In genomic region chr10:99286787-99287186, GRCm38 (mm10) we compare ENCODE assay signal across 8 mouse cellular contexts. TPM values are rescaled to one million over a fixed set of nuclear protein-coding genes. Genes with fewer than 3 reads are reported as not detected.
A peak's percentile ranks its signal among the peaks of the same experiment; 100 is the strongest.
DNase-seq lines count a peak whose midpoint lies in the region; ATAC-seq and TF ChIP-seq lines count a peak whose summit lies in the region.

No protein-coding gene starts in this region.

- DNase-seq in adrenal gland, postnatal 14 days = peak; percentile 35
- DNase-seq in adrenal gland, adult 18-20 months (ENCODE audit: low spot score in 2 of 2) = no peak
- peak; percentile 29 for DNase-seq in brain, embryonic 14.5 days (ENCODE audit: low read depth)
- no peak for DNase-seq in limb, embryonic 10.5 days (ENCODE audit: low spot score)
- DNase-seq in left cerebral cortex, adult 11 months (ENCODE audit: low spot score) = no peak
- no peak for DNase-seq in right cerebral cortex, adult 18-20 months

- H3K9ac ChIP-seq in forebrain, embryonic 16.5 days (replicated peaks; ENCODE audit: low read depth, low read length) = no peak overlapping the region
- no peak overlapping the region for H3K9ac ChIP-seq in neural tube, embryonic 14.5 days (replicated peaks; ENCODE audit: low read depth, low read length)

- WGBS in forebrain, embryonic 16.5 days = 11% methylated on average over 17 of the region's 17 CpGs
- WGBS in limb, embryonic 10.5 days = 8% methylated on average over 17 of the region's 17 CpGs
- WGBS in neural tube, embryonic 14.5 days = 7% methylated on average over 17 of the region's 17 CpGs

- H3K27me3 ChIP-seq in forebrain, embryonic 16.5 days (replicated peaks; ENCODE audit: control insufficient read depth, insufficient read depth, low read length) = no peaks in the 10 kb centered on the region
- H3K27me3 ChIP-seq in limb, embryonic 10.5 days (ENCODE audit: low read depth, poor library complexity, severe bottlenecking) = no peaks in the 10 kb centered on the region
- no peaks in the 10 kb centered on the region for H3K27me3 ChIP-seq in neural tube, embryonic 14.5 days (ENCODE audit: control insufficient read depth, insufficient read depth, low read length)

- no peaks in the 10 kb centered on the region for H3K4me1 ChIP-seq in forebrain, embryonic 16.5 days (replicated peaks; ENCODE audit: control insufficient read depth, insufficient read depth, low read length)
- H3K4me1 ChIP-seq in limb, embryonic 10.5 days = peaks cover 60% of the 10 kb centered on the region
- H3K4me1 ChIP-seq in neural tube, embryonic 14.5 days (ENCODE audit: control insufficient read depth, insufficient read depth, low read length) = no peaks in the 10 kb centered on the region

- H3K4me2 ChIP-seq in forebrain, embryonic 16.5 days (ENCODE audit: low read length) = peak overlapping the region; percentile 34; the same call in 1 of the 2 replicates
- H3K4me2 ChIP-seq in neural tube, embryonic 14.5 days (ENCODE audit: low read depth, low read length) = peak overlapping the region; percentile 35

- H3K9me3 ChIP-seq in forebrain, embryonic 16.5 days (ENCODE audit: control insufficient read depth, low read length) = no peaks in the 10 kb centered on the region
- H3K9me3 ChIP-seq in limb, embryonic 10.5 days (replicated peaks) = no peaks in the 10 kb centered on the region
- no peaks in the 10 kb centered on the region for H3K9me3 ChIP-seq in neural tube, embryonic 14.5 days (ENCODE audit: control insufficient read depth, low read length)

- ATAC-seq in forebrain, embryonic 16.5 days = no peak
- ATAC-seq in neural tube, embryonic 14.5 days (ENCODE audit: low read depth) = no peak

- TF ChIP-seq CTCF in brain, embryonic 14.5 days (IDR thresholded peaks at IDR 0.05; ENCODE audit: borderline replicate concordance, extremely low read depth, insufficient read depth, insufficient read length) = no peak

- H3K27ac ChIP-seq in forebrain, embryonic 16.5 days (ENCODE audit: low read length) = no peak overlapping the region
- peak overlapping the region; percentile 84 for H3K27ac ChIP-seq in limb, embryonic 10.5 days
- H3K27ac ChIP-seq in neural tube, embryonic 14.5 days (ENCODE audit: low read depth, low read length) = no peak overlapping the region

- TF ChIP-seq POLR2A in brain, embryonic 14.5 days (IDR thresholded peaks at IDR 0.05; ENCODE audit: borderline replicate concordance, extremely low read depth, insufficient read depth, insufficient read length, poor library complexity, severe bottlenecking) = no peak

- H3K4me3 ChIP-seq in forebrain, embryonic 16.5 days (replicated peaks; ENCODE audit: low read length) = no peak overlapping the region
- H3K4me3 ChIP-seq in limb, embryonic 10.5 days = peak overlapping the region; percentile 35
- H3K4me3 ChIP-seq in neural tube, embryonic 14.5 days (ENCODE audit: low read depth, low read length) = no peak overlapping the region

- H3K36me3 ChIP-seq in forebrain, embryonic 16.5 days (ENCODE audit: control insufficient read depth, insufficient read depth) = no peaks in the 10 kb centered on the region
- no peaks in the 10 kb centered on the region for H3K36me3 ChIP-seq in limb, embryonic 10.5 days
- no peaks in the 10 kb centered on the region for H3K36me3 ChIP-seq in neural tube, embryonic 14.5 days (ENCODE audit: control insufficient read depth, insufficient read depth, low read length)

RNA-seq across cellular contexts. Expression of gene Dusp6, which starts 23.8 kb away (rescaled TPM):
- 112 and 113 TPM in 2 replicates for total RNA-seq in adrenal gland, postnatal 14 days (2021)
- total RNA-seq in adrenal gland, adult 18-20 months (2021) = 100 to 1,000 TPM; 102 to 235 TPM
- 31.8 and 35.9 TPM in 2 replicates for polyA plus RNA-seq in brain, embryonic 14.5 days (2012; rRNA removed)
- 37.0 and 44.1 TPM in 2 replicates for polyA plus RNA-seq in forebrain, embryonic 16.5 days (2015; fragmentation: Nextera tagmentation; extraction: Ambion mirVana)
- 206 and 223 TPM in 2 replicates for polyA plus RNA-seq in limb, embryonic 10.5 days (2016; fragmentation: Nextera tagmentation; extraction: Ambion mirVana)
- 20.3 and 27.6 TPM in 2 replicates for polyA plus RNA-seq in neural tube, embryonic 14.5 days (2014; fragmentation: Nextera tagmentation; extraction: Ambion mirVana)

Comparison
In these comparisons a context has a peak if more than half of its experiments do, and no peak if none do; other contexts are left out.
1. DNase-seq: peak in adrenal gland, postnatal 14 days (single experiment) and brain, embryonic 14.5 days (single experiment); none in adrenal gland, adult 18-20 months (0 of 2), limb, embryonic 10.5 days (single experiment), left cerebral cortex, adult 11 months (single experiment) and right cerebral cortex, adult 18-20 months (single experiment).